Mouse (Mus musculus): ENCODE results near the gene Cct3.
"Not testable (repeated sequence)": the region's sequence is repeated elsewhere in the genome, so short reads cannot be mapped to it uniquely, and the experiment has no call there.

Gene Cct3

DNA sequence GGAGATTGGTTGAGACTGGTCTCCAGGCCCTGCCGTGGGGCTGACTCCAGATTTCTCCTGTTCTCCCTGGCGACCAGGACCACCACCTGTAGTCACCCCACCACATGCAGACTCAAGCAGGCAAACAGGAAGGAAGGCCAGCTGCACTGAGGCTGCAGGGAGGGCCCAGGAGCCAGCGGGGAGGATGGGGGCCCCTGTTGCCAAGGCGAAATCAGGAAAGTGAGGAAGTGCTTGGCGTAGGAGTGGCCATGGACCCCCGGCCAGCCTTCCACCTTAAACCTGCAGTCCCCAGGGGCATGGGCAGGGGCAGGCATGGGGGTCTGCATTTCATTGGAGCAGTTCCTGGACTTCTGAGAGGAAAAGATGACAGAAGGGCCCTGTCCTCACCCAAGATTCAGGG, 64.2 kb downstream of the Cct3 start:
- no peak for DNase-seq (ENCODE audit: low spot score)

DNA sequence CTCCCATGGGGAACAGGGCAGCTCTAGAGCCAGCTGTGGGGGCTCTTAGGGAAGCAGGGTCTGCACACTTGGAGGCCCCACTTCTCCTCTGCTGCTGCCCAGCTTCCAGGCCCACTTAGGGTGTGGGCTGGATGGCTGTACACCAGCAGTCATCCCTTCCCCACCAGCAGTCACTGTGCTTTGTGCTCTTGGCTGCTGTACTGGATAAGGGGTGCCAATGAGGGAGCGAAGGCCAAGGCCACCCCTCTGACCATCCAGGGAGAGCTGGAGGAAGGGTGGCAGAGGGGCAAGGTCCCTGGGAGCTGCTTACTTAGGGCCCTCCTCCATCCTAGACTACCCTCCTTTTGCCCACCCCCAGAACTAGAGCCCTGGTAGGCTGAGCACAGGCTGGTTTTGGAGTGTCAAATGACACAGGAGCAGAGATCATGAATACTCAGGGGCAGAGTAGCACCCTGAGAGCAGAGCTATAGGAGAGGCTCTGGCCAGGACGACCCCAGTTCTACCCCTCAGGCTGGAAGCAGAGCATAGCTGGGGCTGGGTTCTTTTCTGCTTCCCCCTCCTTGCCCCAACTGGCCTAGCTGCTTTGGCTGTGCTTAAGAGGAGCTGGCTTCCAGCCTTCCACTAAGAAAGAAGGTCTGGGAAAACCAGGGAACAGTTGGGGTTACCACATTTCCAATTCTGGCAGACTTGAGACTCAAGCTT, 64.8 kb downstream of the Cct3 start:
- DNase-seq (ENCODE audit: low spot score) = no peak

DNA sequence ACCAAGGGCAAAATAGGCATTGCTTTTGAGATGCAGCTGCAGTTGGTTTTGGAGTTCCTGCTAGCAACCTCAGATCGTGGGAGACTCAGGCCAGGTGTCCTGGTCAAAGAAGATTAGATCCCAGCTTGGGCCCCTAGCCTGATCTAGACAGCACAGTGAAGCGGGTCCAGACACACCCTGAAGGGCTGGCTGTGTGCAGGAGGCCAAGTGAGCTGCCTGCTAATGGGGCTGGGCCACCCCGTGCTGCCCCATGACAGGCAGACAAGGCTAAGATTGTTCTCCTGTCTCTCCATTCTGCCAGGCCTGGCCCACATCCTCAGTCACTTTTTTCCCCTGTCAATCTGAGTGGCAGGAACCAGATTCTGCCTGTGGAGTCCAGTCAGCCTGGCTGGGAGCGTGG, 66.8 kb downstream of the Cct3 start:
- no peak for DNase-seq (ENCODE audit: low spot score)

DNA sequence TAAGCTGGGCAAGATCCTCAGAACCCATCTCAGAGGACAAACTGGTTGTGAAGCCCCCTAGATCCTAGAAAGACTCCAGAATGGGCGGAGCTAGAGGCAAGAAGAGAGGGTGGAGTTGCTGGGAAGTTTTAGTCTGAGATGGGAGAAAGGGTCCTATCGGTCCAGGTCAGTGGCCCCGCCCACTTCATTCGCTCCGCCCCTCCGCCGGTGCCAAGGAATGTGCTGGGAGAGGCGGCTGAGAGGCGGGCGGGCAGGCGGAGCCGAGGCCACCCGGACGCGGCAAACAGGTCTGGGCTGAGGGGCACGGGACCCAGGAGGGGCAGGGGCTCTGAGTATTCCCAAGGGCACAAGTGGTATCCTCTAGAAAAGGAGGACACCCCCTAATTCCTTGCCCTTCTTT, 67.4 kb downstream of the Cct3 start, which contains the start of gene Paqr6:
Gene Paqr6, plus strand, starts transcription at position 248 of the 400 bp plus-strand sequence.
- peak; percentile 43 for DNase-seq (ENCODE audit: low spot score)

DNA sequence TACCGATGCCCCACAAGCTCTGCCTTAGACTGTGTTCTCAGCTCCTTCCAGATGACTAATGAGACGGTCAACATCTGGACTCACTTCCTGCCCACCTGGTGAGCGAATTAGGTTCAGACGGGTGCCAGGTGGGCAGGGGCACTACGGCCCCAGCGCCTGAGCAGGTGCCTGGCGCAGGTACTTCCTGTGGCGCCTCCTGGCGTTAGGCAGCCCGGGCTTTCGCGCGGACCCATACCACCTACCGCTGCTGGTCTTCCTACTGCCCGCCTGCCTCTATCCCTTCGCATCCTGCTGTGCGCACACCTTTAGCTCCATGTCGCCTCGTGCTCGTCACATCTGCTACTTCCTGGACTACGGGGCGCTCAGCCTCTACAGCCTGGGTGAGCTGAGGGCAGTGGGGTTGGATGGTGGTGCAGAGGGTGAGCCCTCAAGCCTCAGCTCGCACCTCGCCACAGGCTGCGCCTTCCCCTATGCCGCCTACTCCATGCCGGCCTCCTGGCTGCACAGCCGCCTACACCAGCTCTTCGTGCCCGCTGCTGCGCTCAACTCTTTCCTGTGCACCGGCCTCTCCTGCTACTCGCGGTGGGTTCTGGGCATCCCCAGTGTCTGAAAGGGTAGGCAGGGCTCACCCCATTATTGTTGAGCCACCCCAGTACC, 68.9 kb downstream of the Cct3 start:
- no peak for DNase-seq (ENCODE audit: low spot score)

DNA sequence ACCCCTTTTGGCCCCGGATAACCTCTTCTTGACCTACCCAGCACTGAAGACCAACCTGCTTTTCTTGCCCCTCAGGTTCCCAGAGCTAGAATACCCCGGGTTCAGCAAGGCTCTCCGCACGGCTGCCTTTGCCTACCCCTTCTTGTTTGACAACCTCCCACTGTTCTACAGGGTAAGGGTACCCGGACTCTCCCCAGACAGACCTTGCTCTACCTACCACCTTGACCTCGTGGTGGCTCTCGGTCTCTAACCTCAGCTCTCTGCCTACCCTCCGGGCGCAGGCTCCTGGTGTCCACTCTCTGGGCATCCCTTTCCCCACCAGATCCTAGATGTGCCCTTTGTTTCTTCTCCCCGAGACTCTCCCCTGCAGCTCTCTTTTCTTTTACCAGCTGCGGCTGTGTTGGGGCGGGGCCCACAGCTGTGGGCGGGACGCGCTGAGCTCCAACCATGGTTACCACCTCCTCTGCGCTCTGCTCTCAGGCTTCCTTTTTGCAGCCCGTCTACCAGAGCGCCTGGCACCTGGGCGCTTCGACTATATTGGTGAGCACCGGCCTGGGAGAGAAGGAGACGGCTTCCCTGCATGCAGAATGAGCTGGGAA, 70.0 kb downstream of the Cct3 start:
- peak; percentile 41 for DNase-seq (ENCODE audit: low spot score)

DNA sequence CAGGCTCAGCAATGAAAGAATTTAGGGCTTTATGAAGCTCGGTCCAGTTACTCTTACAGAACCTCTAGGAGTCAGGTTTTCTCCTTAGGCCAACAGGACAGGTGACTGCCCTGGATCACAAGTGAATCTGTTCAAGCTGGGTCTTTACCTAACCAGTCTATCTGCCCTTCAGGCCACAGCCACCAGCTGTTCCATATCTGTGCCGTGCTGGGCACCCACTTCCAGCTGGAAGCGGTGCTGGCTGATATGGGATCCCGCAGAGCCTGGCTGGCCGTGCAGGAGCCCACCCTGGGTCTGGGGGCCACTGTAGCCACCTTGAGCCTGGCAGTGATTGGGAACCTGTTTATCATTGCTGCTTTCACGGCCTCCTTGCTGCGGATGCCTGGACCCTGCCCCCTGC, 70.6 kb downstream of the Cct3 start:
- not testable (repeated sequence) for DNase-seq (ENCODE audit: low spot score)

DNA sequence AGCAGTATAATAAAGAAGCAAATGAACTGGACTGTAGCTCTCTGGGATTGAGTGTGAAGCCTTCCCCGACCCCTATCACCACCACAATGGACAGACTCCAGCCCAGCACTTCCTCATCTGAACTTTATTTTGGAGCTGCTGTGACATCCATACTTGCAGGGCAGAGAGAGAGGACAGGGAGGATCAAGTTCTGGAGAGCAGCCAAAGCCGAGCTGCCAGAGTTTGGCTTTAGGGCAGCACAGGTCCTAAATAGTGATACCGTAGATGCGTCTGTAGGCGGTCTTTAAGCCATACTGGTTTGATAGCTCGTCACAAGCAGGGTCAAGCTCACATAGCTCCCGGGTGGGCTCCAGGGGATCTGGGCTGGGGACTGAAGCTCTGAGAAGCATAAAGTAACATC, 71.6 kb downstream of the Cct3 start:
- not testable (repeated sequence) for DNase-seq (ENCODE audit: low spot score)

Data from retina, embryonic 14.5 days (tissue).